Mouse (Mus musculus) heart, postnatal 36 days (tissue): ENCODE data around the gene Srgap1. TPM values are rescaled to one million over a fixed set of nuclear protein-coding genes. Genes with fewer than 3 reads are reported as not detected.
A peak's percentile ranks its signal among the peaks of the same experiment; 100 is the strongest.

Experiments
- DNase-seq, 2 experiments: peaks; one replicate each; pipeline ENCODE4 v3.0.0; 2021 to 2022
- intact Hi-C: fragments of 180-260 bp; cut with DNase I; formaldehyde crosslinking; loops from one replicate; pipeline ENCODE4 v1.15.1; 2025
- total RNA-seq, 2 experiments: library from RNA; stranded (reverse); gene quantifications; 2 replicates each; pipeline ENCODE4 v1.2.3; 2021

Srgap1 gene
- total RNA-seq, 2 experiments from 2014 or later, result 2.1 to 2.2 TPM

DNA sequence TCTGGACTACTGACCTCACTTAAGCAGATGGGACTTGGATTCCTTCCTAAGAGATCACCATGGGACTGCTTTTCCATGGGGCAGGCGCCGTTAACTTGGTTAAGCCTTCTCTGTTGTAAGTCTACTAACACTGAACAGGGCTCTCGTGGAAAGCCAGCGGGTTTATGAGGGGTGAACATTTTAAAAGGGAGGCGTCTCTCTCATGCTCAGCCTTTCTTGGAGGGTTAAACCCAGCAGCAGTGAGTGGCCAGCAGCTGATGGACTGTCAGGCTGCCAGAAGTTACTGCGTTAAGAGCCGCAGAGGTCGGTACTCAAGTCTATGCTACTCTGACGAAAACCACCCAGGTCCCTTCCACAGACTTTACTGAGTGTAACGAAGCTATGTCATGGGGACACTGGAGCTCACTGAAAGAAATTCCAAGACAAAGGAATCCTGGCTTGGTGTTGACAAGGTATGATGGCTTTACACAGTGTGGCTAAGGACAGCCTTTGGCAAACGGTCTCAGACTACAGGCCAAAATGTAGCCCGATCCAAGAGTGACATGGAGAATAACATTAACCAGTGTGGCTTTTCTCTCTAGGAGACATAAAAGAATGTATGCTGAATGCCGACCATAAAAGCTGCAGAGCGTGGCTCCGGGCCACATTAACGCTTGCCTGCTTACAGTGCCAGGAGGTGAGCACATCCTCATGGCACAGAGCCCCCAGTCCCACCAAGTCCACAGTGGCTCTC is 209.8 kb downstream of the Srgap1 start:
- peak; percentile 36 to 60 for DNase-seq
- intact Hi-C loops, result loop anchor here (5.0 kb wide), 1 partner anchor 135 kb away; no protein-coding TSS in a partner anchor

DNA sequence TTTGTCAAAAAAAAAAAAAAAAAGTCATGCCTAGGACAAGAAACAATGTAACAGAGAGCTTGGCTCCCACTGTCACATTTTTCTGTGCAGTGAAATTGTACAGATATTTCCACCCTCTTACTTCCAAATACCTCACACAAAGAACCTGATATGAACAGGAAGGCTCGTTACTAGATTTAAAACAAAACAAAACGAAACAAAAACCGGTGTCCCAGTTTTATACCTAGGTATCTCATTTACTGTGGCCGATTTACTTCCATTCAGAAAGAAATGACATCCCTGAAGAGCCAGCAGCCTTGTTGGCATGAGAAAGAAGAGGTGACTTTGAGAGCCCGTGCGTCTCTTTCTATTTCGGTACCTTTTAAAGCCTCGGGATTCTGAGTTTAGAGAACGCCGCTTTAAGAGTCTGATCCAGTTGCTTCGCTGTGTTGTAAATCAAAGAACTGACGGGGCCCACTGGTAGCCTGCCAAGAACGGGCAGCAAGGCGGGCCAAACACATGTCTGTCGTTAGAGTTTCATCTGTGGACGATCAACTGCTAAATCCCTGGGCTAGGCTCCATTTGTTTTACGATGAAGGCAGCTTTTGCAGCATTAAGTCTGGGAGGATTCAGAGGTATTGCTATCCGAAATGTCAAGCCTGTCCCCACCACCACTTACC is 210.5 kb downstream of the Srgap1 start:
- peak; percentile 69 to 73 for DNase-seq
- intact Hi-C loops, result loop anchor here (5.0 kb wide), 1 partner anchor 134 kb away; no protein-coding TSS in a partner anchor

- DNase-seq, result no peak
- intact Hi-C loops, result loop anchor here (1.0 kb wide), 1 partner anchor 219 kb away; no protein-coding TSS in a partner anchor
Observed at GRCm38 (mm10) chr10:121833443-121833842, 213.7 kb downstream of the Srgap1 start.

DNA sequence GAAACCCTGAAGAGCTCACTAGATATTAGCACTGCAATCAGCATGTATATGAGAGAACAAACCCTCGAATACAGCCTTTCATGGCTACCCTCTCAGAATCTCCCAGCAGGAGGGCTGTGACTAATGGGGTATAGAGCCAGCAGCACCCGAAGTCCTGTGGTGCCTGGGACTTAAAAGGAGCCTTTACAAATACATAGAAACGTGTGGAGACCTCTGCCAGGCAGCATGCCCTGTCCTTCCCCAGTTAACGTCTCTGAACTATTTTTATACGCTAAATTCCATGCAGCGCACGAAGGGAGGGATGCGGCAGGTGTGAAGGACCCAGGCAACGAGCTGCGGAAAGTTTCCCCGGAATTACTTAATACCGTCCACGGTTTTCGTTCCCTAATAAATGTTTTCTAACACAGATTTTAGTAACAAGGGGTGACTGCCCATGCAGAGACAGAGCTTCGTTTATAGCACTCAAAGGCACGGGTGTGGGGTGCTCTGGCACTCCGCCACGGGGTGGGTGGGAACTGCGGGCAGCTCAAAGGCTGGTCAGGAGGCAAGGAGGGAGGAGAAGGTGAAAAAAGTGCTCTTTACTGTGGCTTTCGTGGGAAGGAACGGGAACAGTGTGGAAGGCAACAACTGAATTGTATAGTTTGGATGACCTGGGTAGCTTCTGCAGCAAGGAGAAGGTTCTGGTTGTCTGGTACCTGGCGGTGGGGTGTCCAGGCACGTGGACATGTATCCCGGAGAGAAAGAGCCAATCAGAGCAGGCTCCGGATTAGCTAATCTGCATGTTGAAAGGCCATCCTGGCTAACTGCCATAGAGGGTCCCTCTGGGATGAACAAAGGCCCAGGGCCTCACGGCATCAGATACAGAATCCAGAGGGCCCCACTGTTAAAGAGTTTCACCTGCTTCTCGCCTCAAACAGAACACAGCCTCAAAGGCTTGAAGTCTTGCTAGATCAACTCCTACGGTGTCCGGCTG is 216.5 kb downstream of the Srgap1 start:
- intact Hi-C loops, result no loop called here
- no peak for DNase-seq

GRCm38 (mm10) chr10:121829800-121830303 is 217.3 kb downstream of the Srgap1 start:
- DNase-seq, result no peak
- intact Hi-C loops, result no loop called here

DNA sequence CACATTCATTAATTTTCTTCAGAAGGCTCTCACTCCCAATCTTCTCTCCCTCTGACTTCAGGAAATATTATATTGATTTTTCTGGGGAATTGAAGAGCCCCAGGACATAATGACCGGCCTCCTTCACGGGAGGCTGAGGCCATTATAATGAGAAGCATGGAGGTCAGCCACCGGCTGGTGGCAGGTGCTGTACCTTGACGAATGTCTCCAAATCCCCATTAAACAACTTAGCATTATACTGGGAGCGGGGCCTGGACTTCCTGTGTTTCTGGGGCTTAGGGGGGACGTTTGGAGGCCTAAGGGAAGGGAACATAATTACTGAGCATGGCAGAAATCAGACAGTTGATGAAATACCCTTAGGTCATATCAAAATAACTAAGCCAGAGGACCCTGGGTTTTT is 218.1 kb downstream of the Srgap1 start:
- intact Hi-C loops, result no loop called here
- no peak for DNase-seq

GRCm38 (mm10) chr10:121822674-121823073 is 224.4 kb downstream of the Srgap1 start:
- intact Hi-C loops, result no loop called here

DNA sequence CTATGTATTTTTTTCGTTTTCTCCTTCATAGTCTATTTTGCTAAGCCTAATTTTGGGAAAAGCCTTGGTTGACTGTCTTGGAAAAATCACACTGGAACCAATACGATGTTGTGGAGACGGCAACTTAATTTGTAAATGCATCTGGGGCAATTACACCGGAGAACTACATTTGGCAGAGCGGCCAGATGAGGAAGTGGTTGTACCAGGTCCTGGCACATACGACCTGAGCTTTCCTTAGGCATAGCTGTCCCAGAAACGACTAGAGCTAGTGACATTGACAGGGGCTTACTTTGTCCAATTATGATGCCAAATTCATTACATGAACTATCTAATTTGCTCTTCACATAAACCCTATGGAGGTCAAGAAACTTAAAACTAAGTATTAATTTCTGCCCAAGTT is 226.3 kb downstream of the Srgap1 start:
- no peak for DNase-seq
- intact Hi-C loops, result no loop called here

More at GRCm38 (mm10) chr10:121822674-121823073, 224.4 kb downstream of the Srgap1 start:
- DNase-seq, result no peak

DNA sequence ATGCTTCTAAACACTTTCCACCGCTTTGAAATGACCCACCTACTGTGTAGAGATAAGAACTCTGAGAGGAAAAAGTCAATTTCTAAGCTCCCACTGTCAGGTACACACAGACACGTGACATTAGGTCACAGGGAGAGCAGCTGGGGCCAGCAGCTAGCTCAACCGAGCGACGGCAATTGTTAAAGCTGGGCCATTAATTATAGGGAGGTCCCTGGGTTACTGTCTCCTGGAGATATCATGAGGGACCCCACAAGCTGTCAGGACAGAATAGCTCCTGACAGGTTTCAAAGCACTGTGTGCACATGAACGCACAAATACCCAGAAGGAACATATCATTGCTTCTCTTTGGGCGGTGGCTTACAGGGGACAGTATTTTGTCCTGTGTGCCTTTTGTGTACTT is 229.1 kb downstream of the Srgap1 start:
- intact Hi-C loops, result no loop called here
- no peak for DNase-seq

- no peak for DNase-seq
- intact Hi-C loops, result no loop called here
Observed at GRCm38 (mm10) chr10:121807771-121808170, 239.3 kb downstream of the Srgap1 start.

- intact Hi-C loops, result no loop called here
- DNase-seq, result no peak
Observed at GRCm38 (mm10) chr10:121806806-121807205, 240.3 kb downstream of the Srgap1 start.

GRCm38 (mm10) chr10:121805933-121806341 is 241.2 kb downstream of the Srgap1 start:
- DNase-seq, result no peak
- intact Hi-C loops, result no loop called here

DNA sequence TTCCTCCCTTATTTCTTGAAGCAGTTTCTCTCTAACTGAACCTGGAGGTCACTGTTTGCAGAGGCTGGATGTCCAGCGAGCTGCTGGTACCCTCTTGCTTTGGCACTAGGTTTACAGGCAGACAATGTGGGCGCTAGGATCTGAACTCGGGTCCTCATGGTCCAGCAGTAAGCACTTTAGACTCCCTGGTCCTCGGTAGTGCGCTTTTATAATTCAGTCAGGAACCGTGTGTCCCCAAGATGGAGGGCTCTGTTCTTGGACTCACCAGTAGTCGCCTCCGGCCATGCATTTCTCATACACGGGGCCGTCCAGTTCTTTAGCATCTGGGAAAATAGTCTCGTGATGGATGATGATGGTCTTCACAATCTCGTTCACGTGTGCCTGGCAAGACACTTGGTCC is 242.6 kb downstream of the Srgap1 start:
- intact Hi-C loops, result no loop called here
- no peak for DNase-seq

DNA sequence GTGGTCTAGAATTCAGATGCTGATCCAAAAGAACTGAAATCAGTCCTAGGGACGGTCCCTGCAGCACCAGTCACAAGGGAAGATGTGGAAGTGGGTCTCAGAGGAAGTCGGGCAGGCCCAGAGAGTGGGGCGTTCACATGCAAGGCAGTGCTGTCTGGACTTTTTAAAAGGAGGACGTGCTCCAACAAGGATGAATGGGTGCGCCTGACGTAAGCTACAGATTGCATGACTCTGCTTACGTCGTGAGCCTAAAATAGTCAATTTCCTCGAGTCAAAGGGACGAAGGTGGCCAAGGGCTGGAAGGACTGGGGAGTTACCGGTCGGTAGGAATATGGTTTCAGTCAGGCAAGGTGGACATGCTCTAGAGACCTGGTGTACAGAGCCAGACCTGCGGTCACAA is 247.1 kb downstream of the Srgap1 start:
- DNase-seq, result no peak
- intact Hi-C loops, result no loop called here

- intact Hi-C loops, result no loop called here
- DNase-seq, result no peak
Observed at GRCm38 (mm10) chr10:121796027-121796802, 250.9 kb downstream of the Srgap1 start.

- no peak for DNase-seq
- intact Hi-C loops, result no loop called here
Observed at GRCm38 (mm10) chr10:121794486-121794885, 252.6 kb downstream of the Srgap1 start.

- intact Hi-C loops, result no loop called here
Observed at GRCm38 (mm10) chr10:121792661-121793060, 254.5 kb downstream of the Srgap1 start.

DNA sequence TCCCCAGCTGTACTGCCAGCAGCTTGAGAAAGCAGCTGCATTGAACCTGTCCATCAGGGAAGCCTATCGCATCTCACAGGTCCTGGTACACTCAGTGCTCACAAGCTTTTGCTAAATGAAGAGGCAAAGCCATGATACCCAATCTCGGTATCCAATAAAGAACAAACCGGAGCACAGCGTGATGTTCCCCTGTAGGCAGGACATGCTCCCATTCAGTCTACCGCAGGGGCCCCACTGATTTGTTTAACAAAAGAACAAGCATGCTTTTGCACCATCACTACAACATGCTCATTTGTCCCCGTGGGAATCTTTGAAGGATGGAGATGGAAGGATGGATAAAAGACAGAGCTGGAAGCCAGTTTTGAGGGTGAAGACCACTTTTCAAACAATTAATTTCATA is 257.0 kb downstream of the Srgap1 start:
- DNase-seq, result no peak
- intact Hi-C loops, result no loop called here

More at GRCm38 (mm10) chr10:121792661-121793060, 254.5 kb downstream of the Srgap1 start:
- no peak for DNase-seq

DNA sequence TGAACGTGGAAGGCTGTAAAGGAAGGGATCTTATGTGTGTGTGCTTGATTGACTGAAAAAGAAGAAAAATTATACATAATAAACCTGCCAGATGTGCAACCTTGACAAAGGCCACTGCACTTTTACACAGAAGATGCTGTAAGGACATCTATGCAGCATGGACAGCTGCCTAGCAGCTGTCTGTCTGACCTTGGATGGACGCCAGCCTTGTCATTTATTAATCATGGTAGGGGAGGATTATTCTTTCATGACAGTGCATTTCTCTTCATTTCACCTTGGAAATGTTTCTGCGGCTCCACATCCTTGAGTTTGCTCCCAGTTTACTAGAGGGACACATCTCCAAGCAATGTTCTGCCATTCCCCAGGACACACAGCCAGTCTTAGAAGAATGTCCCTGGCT is 258.6 kb downstream of the Srgap1 start:
- DNase-seq, result no peak
- intact Hi-C loops, result no loop called here

GRCm38 (mm10) chr10:121781159-121781558 is 266.0 kb downstream of the Srgap1 start:
- peak; percentile 10 to 27 for DNase-seq

More at GRCm38 (mm10) chr10:121781159-121781558, 266.0 kb downstream of the Srgap1 start:
- intact Hi-C loops, result no loop called here
